Mouse (Mus musculus): ENCODE data around the gene Arrdc3. TPM values are rescaled to one million over a fixed set of nuclear protein-coding genes. Genes with fewer than 3 reads are reported as not detected.

Gene Arrdc3
- total RNA-seq, 2 experiments from 2014 or later = 59.6 to 136 TPM

DNA sequence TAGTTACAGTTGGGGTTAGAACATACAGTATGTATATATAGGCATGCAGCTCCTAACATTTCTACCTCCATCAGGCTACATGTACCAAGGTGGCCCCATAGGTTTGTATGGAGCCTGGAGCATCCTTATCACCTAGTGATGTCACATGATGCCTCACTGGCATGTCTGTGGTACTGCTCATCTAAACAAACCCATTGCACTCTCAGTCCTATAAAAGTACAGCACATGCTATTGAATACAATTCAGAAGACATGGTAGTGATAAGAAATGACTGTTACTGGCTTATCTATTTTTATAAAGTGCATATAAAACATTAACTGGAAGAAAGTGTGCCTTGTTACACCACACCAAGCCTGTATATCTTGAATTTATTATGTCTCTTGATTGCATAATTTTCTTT lies 30.2 kb downstream of the Arrdc3 start:
- no peak for DNase-seq (ENCODE audit: low spot score in 2 of 2)

DNA sequence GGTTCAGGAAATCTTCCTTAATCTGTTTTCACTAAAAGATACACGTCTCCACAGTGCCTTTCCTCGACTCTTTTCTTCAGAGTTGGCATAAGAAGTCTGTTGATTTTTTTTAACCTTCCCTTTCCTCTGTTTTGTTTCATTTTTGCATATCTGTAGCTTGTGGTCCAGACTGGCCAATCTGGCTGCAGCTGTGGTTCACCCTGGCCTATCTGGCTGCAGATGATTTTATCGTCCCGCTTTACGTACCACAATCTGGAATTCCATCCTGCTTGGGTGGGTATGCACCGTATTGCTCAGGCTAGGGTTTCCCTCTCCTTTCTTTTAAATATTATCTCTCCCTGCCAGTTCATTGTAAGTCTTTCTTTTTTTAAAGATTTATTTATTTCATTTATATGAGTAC lies 37.8 kb downstream of the Arrdc3 start:
- no peak for DNase-seq (ENCODE audit: low spot score in 2 of 2)

DNA sequence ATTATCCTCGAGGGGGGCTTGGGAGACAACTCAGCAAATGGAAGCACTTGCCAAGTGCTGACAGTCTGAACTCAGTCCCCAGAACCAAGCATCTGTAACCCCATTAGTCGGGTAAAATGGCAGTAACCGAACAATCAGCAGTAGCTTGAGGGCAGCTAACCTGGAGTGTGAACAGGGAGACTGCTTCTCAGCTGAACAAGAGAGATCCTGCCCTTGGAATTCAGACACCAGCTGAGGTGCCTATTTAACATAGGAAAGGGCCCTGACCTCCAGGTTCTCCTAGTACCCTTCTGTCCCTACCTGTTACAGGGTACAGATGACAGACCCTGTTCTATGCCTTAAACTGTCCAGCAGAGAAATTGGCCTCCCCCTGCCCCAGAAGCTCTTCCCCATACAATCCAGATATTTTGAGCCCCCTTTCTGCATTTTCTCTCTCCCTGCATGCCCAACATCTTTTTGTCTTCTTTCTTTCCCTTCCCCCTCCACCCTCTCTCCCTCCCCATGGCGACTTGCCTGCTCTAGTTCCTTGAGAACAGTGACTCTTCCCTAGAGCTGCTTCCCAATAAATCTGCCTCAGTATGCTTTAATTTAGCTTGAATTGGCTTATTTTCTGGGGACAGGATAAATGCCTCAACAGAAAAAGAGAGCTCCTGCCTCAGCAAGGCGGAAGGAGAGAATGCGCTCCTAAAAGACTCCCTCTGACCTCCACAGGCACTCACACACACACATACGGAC lies 38.6 kb downstream of the Arrdc3 start:
- DNase-seq (ENCODE audit: low spot score in 2 of 2) = no peak

DNA sequence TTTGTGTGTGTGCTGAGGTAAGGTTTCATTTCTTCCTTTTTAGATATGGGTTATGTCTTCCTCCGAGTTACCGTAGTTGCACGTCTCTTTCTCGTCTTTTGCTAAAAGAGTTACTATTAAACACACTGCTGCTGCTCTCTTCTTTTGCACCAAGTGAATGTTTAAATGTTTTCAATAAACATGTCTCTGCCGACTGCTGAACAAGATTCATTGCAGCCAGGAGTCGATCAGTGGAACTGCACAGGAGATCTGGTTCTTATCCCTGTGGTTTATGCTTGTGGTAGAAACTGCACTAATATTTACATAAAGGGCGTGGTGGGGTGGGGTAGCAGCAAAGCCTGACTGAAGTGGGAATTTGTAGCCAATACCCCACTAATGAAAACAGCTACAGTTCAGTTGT lies 45.0 kb downstream of the Arrdc3 start:
- no peak for DNase-seq (ENCODE audit: low spot score in 2 of 2)

DNA sequence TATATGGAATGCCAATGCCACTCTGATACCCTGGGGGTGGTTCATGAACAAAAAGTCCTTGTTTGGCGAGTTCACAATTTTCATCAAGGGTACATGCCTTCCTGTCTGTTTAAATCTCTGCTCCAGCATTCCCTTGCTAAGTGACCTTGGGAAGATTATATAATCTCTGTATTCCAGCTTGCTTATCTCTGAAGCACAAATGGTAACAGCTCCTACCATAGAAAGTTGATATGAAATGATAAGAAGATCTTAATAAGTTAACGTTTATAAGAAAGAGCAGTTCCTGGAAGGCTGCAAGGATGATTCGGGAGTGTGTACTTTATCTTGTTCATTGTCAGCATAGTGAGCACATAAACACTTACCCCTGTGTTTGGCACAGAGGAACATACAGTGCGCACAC lies 46.8 kb downstream of the Arrdc3 start:
- no peak for DNase-seq (ENCODE audit: low spot score in 2 of 2)

DNA sequence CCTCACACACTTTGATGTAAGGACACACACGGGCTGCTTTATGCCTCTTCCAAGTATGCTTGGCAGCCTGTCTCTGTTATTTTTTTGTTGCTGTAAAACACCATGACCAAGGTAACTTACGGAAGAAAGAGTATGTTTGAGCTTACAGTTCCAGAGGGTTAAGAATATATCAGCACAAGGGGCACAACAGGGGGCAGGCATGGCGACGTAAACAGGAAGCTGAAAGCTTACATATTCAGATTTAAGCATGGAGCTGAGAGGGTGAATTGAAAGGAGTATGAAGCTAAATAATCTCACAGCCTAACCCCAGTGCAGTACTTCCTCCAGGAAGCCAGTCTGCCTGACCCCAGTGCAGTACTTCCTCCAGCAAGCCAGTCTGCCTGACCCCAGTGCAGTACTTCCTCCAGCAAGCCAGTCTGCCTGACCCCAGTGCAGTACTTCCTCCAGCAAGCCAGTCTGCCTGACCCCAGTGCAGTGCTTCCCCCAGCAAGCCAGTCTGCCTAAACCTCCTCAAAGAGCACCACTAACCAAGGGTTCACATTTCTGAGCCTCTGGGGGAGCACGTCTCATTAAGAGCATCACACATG lies 49.7 kb downstream of the Arrdc3 start:
- DNase-seq (ENCODE audit: low spot score in 2 of 2) = no peak

DNA sequence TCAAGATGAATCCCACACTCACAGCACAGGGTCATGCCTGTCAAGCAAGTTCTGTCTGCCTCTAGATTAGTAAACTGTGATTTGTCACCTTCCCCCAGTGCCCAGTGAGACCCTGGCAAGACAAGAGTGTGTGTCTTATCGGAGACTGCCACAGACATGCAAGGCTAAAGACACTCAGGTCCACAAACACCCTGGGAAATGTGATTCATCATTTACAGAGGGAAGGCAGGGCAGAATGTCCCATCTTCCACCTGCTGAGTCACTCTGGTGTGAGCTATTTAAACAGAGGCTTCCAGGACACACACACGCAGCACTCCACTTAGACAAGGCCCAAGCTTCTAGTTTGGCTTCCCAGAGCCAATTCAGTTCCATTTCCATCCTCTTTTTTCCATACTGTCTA lies 53.2 kb downstream of the Arrdc3 start:
- DNase-seq (ENCODE audit: low spot score in 2 of 2) = peak in 1 of 2 experiments; percentile 32

DNA sequence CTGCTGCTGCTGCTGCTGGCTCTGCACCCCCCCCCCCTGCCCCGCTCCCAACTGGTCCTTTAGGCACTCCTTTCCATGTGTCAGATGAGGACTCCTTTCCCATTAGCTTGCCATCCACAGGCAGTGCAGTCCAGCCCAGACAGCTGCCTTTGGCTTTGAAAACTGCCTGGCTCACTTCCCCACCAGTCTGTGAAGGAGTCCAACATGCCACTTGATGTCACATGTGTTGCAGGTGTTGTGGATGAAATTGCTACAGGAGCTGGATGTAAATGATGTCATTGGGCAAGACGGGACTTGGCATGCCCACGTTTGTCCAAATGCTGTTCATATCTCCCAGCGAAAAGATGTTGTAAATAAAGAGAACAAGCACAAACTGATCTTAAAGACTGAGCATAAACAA lies 56.0 kb downstream of the Arrdc3 start:
- no peak for DNase-seq (ENCODE audit: low spot score in 2 of 2)

DNA sequence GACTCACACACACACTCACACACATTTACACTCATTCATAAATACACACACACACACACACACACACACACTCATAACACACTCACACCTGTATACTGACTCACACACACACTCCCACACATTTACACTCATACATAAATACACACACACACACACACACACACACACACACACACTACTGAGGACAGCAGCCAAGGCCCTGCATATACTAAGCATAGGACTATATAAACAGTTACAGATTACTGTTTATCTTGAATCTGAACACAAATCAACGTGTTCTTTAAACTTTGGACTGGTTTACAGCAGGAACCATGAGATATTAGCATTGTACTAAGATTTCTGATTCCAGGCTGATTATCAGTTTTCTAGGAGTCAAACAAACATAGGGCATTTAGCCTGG lies 56.7 kb downstream of the Arrdc3 start:
- DNase-seq (ENCODE audit: low spot score in 2 of 2) = no peak

DNA sequence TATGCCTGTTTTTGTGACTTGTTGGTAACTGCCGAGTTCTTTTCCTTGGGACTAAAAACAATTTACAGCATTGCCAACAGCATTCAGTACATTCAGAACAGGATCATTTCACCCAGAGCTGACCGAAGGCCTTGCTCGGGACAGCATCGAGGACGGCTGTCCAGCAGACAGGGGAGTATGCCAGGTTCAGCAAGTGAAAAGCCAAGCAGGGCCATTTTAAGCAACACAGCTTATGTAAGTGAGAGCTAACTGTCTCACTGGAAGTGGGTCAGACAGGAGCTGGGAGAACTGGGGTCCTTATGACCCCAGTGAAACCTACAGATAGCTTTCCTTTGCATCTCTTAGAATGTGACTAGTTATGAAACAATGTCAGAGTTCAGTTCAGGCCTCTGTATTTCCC lies 57.2 kb downstream of the Arrdc3 start:
- peak in 1 of 2 experiments; percentile 37 for DNase-seq (ENCODE audit: low spot score in 2 of 2)

DNA sequence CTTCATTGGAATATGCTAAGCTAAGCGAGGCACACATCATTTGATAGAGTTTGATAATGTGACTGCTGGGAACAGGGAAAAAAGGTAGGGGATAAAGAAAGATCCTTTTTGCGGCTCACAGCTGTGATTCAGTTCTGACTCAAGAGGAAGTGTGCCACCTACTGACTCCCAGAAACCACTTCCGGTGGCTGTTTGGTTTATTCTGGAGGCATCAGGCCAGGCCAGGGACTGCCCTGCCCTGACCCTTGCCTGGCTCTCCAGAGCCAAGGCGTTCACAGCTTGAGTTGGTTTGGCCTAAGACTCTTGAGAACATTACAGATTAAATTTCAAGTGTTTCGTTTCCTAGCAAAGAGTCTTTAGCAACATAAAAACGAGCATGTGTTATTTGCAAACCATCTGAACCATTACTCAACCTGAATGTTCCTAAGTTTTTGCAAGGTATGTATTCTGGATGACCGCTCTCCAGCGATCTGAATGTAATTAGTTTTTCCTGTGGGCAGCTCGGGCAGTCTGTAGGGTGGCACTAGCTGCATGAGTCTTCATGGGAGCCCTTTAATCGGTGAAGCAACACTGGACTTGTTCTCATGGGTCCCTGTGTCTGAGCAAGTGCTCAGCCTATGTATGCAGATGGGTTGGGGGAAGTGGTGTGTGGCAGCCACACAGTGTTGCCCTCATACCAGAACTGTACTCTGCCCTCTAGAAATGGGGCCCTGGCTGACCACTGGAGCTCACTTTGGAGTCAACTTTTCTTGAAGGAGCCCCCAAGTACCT lies 57.9 kb downstream of the Arrdc3 start:
- DNase-seq (ENCODE audit: low spot score in 2 of 2) = peak; percentile 44 to 50

DNA sequence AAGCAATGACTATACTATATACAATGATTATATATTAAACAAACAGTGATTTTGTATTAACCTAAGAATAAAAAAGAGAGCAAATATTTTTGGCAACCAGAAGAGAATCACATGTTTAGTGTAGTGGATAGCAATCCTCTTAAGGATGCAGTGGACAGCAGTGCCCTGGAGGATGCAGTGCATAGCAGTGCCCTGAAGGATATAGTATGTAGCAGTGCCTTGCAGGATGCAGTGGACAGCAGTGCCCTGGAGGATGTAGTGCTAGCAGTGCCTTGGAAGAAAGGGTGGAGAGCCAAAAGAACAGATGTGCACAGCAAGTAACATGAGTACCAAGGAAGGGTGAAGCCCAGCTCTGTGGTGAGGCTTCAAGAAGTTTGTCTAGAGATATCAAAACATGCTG lies 61.3 kb downstream of the Arrdc3 start:
- no peak for DNase-seq (ENCODE audit: low spot score in 2 of 2)

All from adrenal gland, adult 18-20 months (tissue).